Mouse (Mus musculus) liver, embryonic 11.5 days (tissue): ENCODE data around the gene Nfia. TPM values are rescaled to one million over a fixed set of nuclear protein-coding genes. Genes with fewer than 3 reads are reported as not detected.

Experiments
- ATAC-seq: fragments of 200-750 bp; cut with Nextera tagmentation; replicated peaks from 2 replicates; pipeline ENCODE4 v1.8.0; 2017; ENCODE audit warnings: moderate number of reproducible peaks, mild to moderate bottlenecking, moderate TSS enrichment, moderate library complexity; ENCODE audit not compliant: low FRiP score
- DNase-seq: peaks from one replicate; pipeline ENCODE4 v3.0.0-alpha.2; 2017; ENCODE audit warnings: low spot score
- H3K27ac ChIP-seq: fragments of 300-500 bp; sonication (generic); 2 replicates; pipeline ENCODE4 v1.5.1; 2014; ENCODE audit warnings: mild to moderate bottlenecking, low read depth, low read length, control low read depth
- H3K27me3 ChIP-seq: fragments of 300-500 bp; sonication (generic); replicated peaks from 2 replicates; pipeline ENCODE4 v1.6.1; 2014; ENCODE audit warnings: low read length, mixed read lengths; ENCODE audit not compliant: control insufficient read depth, insufficient read depth
- H3K36me3 ChIP-seq: fragments of 300-500 bp; sonication (generic); 2 replicates; pipeline ENCODE4 v1.6.1; 2014; ENCODE audit warnings: mild to moderate bottlenecking, low read length, moderate library complexity, mixed read lengths; ENCODE audit not compliant: control insufficient read depth, insufficient read depth
- H3K4me1 ChIP-seq: fragments of 300-500 bp; sonication (generic); replicated peaks from 2 replicates; pipeline ENCODE4 v1.6.1; 2014; ENCODE audit warnings: low read length, mixed read lengths; ENCODE audit not compliant: control insufficient read depth, insufficient read depth
- H3K4me2 ChIP-seq: fragments of 300-500 bp; sonication (generic); 2 replicates; pipeline ENCODE4 v1.6.1; 2014; ENCODE audit warnings: mild to moderate bottlenecking, control low read depth, moderate library complexity
- H3K4me3 ChIP-seq: fragments of 300-500 bp; sonication (generic); 2 replicates; pipeline ENCODE4 v1.5.1; 2014; ENCODE audit warnings: low read depth, low read length, control low read depth
- H3K9ac ChIP-seq: fragments of 300-500 bp; sonication (generic); 2 replicates; pipeline ENCODE4 v1.6.1; 2014; ENCODE audit warnings: low read depth, low read length, control low read depth
- H3K9me3 ChIP-seq: fragments of 300-500 bp; sonication (generic); 2 replicates; pipeline ENCODE4 v1.6.1; 2016; ENCODE audit warnings: low read length, inconsistent platforms, mixed read lengths; ENCODE audit not compliant: control insufficient read depth
- WGBS: fragments of 180-500 bp; shearing (Covaris S2); extraction: QIAGEN DNeasy Blood & Tissue Kit; methylation state at CpG from one replicate; pipeline ENCODE4 v1.1.7; 2014; 5-methylcytosine and 5-hydroxymethylcytosine counted together
- polyA plus RNA-seq: library from polyadenylated mRNA; unstranded; fragments of >200 nt; fragmentation: Nextera tagmentation; extraction: Ambion mirVana; gene quantifications from 2 replicates; pipeline ENCODE4 v1.2.1, GENCODE M21; 2014

The Nfia gene
- polyA plus RNA-seq, 1 experiment from 2014 or later: 11.3 TPM

GRCm38 (mm10) chr4:98157921-98158320 is 385.4 kb downstream of the Nfia start:
- no peak overlapping the region for H3K4me2 ChIP-seq
- H3K9ac ChIP-seq: no peak overlapping the region
- no peaks in the 10 kb centered on the region for H3K9me3 ChIP-seq
- H3K27me3 ChIP-seq: no peaks in the 10 kb centered on the region
- H3K4me1 ChIP-seq: no peaks in the 10 kb centered on the region
- no peak overlapping the region for H3K4me3 ChIP-seq
- whole genome bisulfite sequencing: 75% methylated on average over 3 of the region's 3 CpGs
- no peak overlapping the region for H3K27ac ChIP-seq
- H3K36me3 ChIP-seq: no peaks in the 10 kb centered on the region
- no peak for DNase-seq
- ATAC-seq: no peak

- H3K4me1 ChIP-seq: no peaks in the 10 kb centered on the region
- H3K4me3 ChIP-seq: no peak overlapping the region
- H3K9me3 ChIP-seq: no peaks in the 10 kb centered on the region
- H3K9ac ChIP-seq: no peak overlapping the region
- H3K27me3 ChIP-seq: no peaks in the 10 kb centered on the region
- H3K27ac ChIP-seq: no peak overlapping the region
- DNase-seq (no peak), ATAC-seq (no peak)
- WGBS: 67% methylated on average over 3 of the region's 3 CpGs
- no peak overlapping the region for H3K4me2 ChIP-seq
- H3K36me3 ChIP-seq: no peaks in the 10 kb centered on the region
Measured at GRCm38 (mm10) chr4:98166379-98166778, 393.8 kb downstream of the Nfia start.

Other genes with a start within 250 kb of the Nfia start
- 0.60 and 0.68 TPM in 2 replicates for gene E130114P18Rik, start 5.3 kb downstream of the Nfia start, polyA plus RNA-seq